Mouse (Mus musculus): ENCODE measurements at regions not wholly inside any gene's neighbourhood (a gene's known extent, or its start where the extent isn't known, plus 50 kb on each side); places are given as distances from the start of the nearest gene placed in this dataset.

DNA sequence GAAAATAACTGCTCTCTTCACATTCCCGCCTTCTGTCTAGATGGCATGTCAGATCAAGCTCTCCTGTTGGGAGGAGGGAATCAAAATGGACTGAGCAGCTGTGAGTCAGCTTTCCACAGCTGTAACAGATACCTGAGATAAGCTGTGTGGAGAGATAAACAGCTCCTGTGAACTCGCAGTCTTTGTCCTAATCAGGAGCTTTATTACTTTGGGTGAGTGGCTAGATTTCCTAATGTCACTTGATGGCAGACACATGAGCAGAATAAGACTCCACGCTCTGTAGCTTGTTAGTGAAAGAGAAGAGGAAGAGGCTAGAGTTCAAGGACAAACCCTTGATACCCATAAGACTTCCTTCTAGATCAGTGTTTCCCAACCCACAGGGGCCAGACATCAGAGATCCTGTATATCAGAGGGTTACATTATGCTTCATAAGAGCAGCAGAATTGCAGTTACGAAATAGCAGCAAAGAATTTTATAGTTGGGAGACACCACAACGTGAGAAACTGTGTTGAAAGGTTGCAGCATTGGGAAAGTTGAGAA is 384.1 kb upstream of the Gm765 start:
- TF ChIP-seq CTCF (IDR thresholded peaks at IDR 0.05; ENCODE audit: borderline replicate concordance, insufficient read depth, low read depth, low read length): no peak
- no peak for TF ChIP-seq POLR2A (IDR thresholded peaks at IDR 0.05; ENCODE audit: borderline replicate concordance, insufficient read depth, low read length)

Measured in cerebellum, adult 2 months (tissue).